Mouse (Mus musculus) hindbrain, embryonic 11.5 days (tissue): Measurements from ENCODE around the gene Gng7. TPM values are rescaled to one million over a fixed set of nuclear protein-coding genes. Genes with fewer than 3 reads are reported as not detected.

Experiments
- ATAC-seq: fragments of 200-750 bp; cut with Nextera tagmentation; 2 replicates; pipeline ENCODE4 v1.8.0; 2017; ENCODE audit warnings: mild to moderate bottlenecking, moderate TSS enrichment, moderate library complexity; ENCODE audit not compliant: low FRiP score
- DNase-seq: peaks from one replicate; pipeline ENCODE4 v3.0.0-alpha.2; 2015; ENCODE audit warnings: low spot score
- H3K27ac ChIP-seq: fragments of 300-500 bp; sonication (generic); 2 replicates; pipeline ENCODE4 v1.5.1; 2014; ENCODE audit warnings: mild to moderate bottlenecking, low read depth, low read length
- H3K27me3 ChIP-seq: fragments of 300-500 bp; sonication (generic); 2 replicates; pipeline ENCODE4 v1.6.1; 2014; ENCODE audit warnings: mild to moderate bottlenecking, low read length, moderate library complexity, mixed read lengths; ENCODE audit not compliant: control insufficient read depth, insufficient read depth
- H3K36me3 ChIP-seq: fragments of 300-500 bp; sonication (generic); 2 replicates; pipeline ENCODE4 v1.6.1; 2014; ENCODE audit warnings: mild to moderate bottlenecking, low read length, moderate library complexity, mixed read lengths; ENCODE audit not compliant: control insufficient read depth, insufficient read depth
- H3K4me1 ChIP-seq: fragments of 300-500 bp; sonication (generic); replicated peaks from 2 replicates; pipeline ENCODE4 v1.6.1; 2014; ENCODE audit warnings: low read length, mixed read lengths; ENCODE audit not compliant: control insufficient read depth, insufficient read depth
- H3K4me2 ChIP-seq: fragments of 300-500 bp; sonication (generic); replicated peaks from 2 replicates; pipeline ENCODE4 v1.6.1; 2014; ENCODE audit warnings: mild to moderate bottlenecking, low read depth, low read length
- H3K4me3 ChIP-seq: fragments of 300-500 bp; sonication (generic); 2 replicates; pipeline ENCODE4 v1.5.1; 2014; ENCODE audit warnings: low read depth, low read length
- H3K9ac ChIP-seq: fragments of 300-500 bp; sonication (generic); 2 replicates; pipeline ENCODE4 v1.6.1; 2014; ENCODE audit warnings: low read depth, low read length
- H3K9me3 ChIP-seq: fragments of 300-500 bp; sonication (generic); 2 replicates; pipeline ENCODE4 v1.6.1; 2016; ENCODE audit warnings: low read length; ENCODE audit not compliant: control insufficient read depth
- WGBS: fragments of 180-500 bp; shearing (Covaris S2); extraction: QIAGEN DNeasy Blood & Tissue Kit; methylation state at CpG from one replicate; pipeline ENCODE4 v1.1.7; 2014; 5-methylcytosine and 5-hydroxymethylcytosine counted together
- polyA plus RNA-seq: library from polyadenylated mRNA; unstranded; fragments of >200 nt; fragmentation: Nextera tagmentation; extraction: Ambion mirVana; gene quantifications from 2 replicates; pipeline ENCODE4 v1.2.1, GENCODE M21; 2014

Gng7 gene
- polyA plus RNA-seq, 1 experiment from 2014 or later = 7.2 TPM

DNA sequence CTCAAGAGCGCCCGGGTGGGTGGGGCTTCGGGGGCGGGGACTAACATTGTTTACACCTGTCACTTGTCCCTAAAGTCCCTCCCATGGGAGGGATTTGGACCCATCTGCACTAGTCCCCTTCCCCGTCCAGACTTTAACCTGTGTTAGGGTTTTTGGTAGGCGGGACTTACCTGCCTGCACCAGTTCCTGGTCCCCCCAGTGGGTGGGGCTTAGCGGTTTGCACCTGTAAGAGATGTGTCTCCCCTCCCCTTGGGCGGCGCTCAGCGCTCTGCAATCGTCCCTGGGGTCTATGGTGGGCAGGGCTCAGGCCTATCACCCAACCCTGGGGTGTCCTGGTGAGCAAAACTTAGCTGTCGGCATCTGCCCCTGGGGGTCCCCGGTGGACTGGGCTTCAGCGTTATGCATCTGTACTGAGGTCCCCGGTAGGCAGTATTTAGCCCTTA, 97.4 kb downstream of the Gng7 start:
- WGBS = 3% methylated on average over 15 of the region's 15 CpGs
- Histone ChIP-seq H3K9me3 (no peaks in the 10 kb centered on the region), H3K4me2 (peak overlapping the region; percentile 94), H3K4me3 (peak overlapping the region; percentile 90), H3K27me3 (no peaks in the 10 kb centered on the region), H3K27ac (no peak overlapping the region), H3K4me1 (no peaks in the 10 kb centered on the region), H3K9ac (peak overlapping the region; percentile 91), H3K36me3 (no peaks in the 10 kb centered on the region; the same call in 1 of the 2 replicates)
- ATAC-seq (peak; percentile 57), DNase-seq (no peak)

DNA sequence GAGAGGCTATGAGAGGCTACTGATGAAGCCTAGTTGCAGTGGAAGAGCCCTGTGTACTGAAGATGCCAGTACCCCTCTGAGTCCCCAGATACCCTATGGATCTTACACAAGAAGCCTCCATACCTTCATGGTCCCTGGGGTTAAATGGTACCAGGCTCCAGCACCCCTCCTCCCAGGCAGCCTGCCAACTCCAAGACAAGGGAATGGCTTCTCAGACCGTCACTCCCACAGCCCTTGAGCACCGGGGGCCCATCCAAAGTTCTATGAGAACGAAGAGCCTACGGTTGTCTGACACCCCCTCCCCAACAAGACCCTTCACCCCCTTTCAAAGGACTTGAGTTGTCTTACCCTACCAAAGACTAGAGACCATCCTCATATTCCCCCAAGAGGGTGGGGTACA, 99.0 kb downstream of the Gng7 start:
- Histone ChIP-seq H3K36me3 (no peaks in the 10 kb centered on the region; the same call in 1 of the 2 replicates), H3K27ac (no peak overlapping the region), H3K4me3 (no peak overlapping the region), H3K9ac (no peak overlapping the region), H3K9me3 (no peaks in the 10 kb centered on the region), H3K4me2 (no peak overlapping the region), H3K4me1 (no peaks in the 10 kb centered on the region), H3K27me3 (no peaks in the 10 kb centered on the region)
- no peak for ATAC-seq
- WGBS = 98% methylated on average over 4 of the region's 4 CpGs
- DNase-seq = no peak

DNA sequence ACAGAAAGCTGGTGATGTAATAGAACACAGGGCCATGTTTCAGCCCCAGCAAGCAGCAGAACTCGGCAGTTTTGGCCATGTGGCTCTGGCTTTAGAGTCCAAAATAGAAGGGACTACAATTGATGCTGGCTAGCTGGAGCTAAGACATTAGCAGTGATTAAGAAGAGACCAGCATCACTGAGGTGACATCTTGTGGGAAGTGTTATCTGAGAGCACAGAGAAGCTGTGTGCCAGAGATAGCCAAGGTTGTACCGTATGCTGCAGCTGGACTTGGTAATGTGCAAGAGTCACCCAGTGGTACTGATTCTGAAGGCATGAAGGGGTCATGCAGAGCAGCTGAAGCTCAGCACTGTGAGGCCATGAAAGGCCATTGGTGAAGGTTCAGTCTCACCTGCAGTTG, 99.5 kb downstream of the Gng7 start:
- Histone ChIP-seq H3K9me3 (no peaks in the 10 kb centered on the region), H3K4me3 (no peak overlapping the region), H3K36me3 (no peaks in the 10 kb centered on the region; the same call in 1 of the 2 replicates), H3K4me2 (no peak overlapping the region), H3K27ac (no peak overlapping the region), H3K9ac (no peak overlapping the region), H3K4me1 (no peaks in the 10 kb centered on the region), H3K27me3 (no peaks in the 10 kb centered on the region)
- WGBS = 85% methylated on average over 2 of the region's 2 CpGs
- DNase-seq (no peak), ATAC-seq (no peak)

DNA sequence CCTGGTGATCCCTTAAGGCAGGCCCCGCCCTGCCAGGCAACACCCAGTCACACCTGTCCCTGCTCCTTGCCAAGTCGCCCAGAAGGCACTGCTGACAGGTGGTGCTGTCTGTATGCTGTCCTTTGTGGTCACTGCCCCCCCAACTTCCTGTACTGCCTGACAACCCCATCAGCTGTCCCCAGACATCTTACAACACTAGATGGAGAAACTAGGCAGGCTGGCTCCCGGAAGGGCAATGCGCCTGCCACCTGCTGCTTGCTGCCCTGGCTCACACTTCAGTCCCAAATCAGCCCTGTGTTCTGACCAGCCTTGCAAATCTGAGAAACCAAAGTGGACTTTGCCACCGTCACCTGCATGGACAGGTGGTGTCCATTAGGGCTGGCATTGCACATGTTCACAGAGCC, 100.5 kb downstream of the Gng7 start:
- Histone ChIP-seq H3K27me3 (no peaks in the 10 kb centered on the region), H3K36me3 (peaks cover 2% of the 10 kb centered on the region), H3K4me3 (no peak overlapping the region), H3K4me2 (no peak overlapping the region), H3K9me3 (no peaks in the 10 kb centered on the region), H3K27ac (no peak overlapping the region), H3K9ac (no peak overlapping the region), H3K4me1 (no peaks in the 10 kb centered on the region)
- DNase-seq (no peak), ATAC-seq (no peak)
- WGBS = 87% methylated on average over 5 of the region's 5 CpGs

DNA sequence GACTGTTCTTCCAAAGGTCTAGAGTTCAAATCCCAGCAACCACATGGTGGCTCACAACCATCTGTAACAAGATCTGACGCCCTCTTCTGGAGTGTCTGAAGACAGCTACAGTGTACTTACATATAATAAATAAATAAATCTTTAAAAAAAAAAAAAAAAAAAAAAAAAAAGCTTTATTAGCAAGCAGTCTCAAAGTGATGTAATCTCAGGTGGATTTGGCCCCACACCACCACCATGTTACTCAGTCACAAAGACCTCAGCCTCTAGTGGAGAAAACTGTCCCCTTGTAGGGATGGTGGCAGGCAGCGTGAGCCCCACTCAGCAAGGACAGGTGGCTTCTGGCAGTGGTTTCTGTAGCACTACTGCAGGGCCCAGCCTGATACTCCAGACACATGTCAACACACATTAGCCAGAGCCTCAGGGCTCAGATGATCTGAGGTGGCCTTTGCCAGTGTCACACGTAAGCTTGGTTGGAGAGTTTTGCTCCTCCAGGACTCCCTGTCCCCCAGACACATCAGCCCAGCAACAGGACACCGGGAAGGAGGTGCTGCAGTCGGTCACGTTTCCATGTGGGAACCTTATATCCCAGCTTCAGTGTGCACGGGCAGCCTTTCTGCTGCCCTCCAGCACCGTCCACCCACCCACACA, 101.3 kb downstream of the Gng7 start:
- no peak overlapping the region for H3K4me2 ChIP-seq
- H3K9me3 ChIP-seq = no peaks in the 10 kb centered on the region
- 94% methylated on average over 7 of the region's 8 CpGs for WGBS
- no peak overlapping the region for H3K9ac ChIP-seq
- DNase-seq (no peak), ATAC-seq (no peak)
- no peaks in the 10 kb centered on the region for H3K27me3 ChIP-seq
- no peak overlapping the region for H3K27ac ChIP-seq
- H3K4me1 ChIP-seq = no peaks in the 10 kb centered on the region
- peaks cover 2% of the 10 kb centered on the region for H3K36me3 ChIP-seq
- no peak overlapping the region for H3K4me3 ChIP-seq

DNA sequence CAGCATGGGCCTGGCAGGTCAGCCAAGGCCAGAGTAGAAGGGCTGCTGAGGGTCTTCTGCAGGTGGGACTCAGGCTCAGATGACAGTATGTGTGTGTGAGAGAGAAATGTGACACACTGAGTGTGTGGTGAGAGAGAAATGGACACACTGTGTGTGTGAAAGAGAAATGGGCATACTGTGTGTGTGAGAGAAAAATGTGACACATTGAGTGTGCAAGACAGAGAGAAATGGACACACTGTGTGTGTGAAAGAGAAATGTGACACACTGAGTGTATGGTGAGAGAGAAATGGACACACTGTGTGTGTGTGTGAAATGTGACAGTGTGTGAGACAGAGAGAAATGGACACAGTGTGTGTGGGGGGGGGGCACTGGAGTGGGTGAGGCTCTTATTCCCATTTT, 102.9 kb downstream of the Gng7 start:
- no peak overlapping the region for H3K27ac ChIP-seq
- no peaks in the 10 kb centered on the region for H3K27me3 ChIP-seq
- DNase-seq = no peak
- no peak overlapping the region for H3K4me3 ChIP-seq
- H3K36me3 ChIP-seq = peaks cover 11% of the 10 kb centered on the region
- no peak overlapping the region for H3K9ac ChIP-seq
- H3K4me2 ChIP-seq = no peak overlapping the region
- ATAC-seq = no peak
- H3K9me3 ChIP-seq = no peaks in the 10 kb centered on the region
- no peaks in the 10 kb centered on the region for H3K4me1 ChIP-seq

DNA sequence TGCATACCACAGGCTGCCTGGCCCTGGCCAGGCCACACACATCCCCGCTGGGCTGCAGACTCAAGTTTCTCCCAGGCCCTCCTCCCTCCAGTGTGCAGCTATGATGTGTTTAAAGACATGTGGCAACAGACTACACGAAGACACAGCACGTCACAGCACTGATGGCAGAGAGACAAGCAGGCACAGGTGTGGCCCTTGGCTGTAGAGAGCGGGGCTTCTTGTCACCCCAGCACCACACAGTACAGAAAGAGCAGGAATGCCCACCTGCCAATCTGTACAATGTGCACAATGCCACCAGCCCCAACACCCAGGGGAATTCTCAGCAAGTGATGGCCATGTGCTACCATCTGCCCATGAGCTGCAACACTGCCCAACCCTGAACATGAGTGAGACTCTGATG, 103.4 kb downstream of the Gng7 start:
- ATAC-seq (no peak), DNase-seq (no peak)
- Histone ChIP-seq H3K9ac (no peak overlapping the region), H3K36me3 (peaks cover 11% of the 10 kb centered on the region), H3K4me3 (no peak overlapping the region), H3K27me3 (no peaks in the 10 kb centered on the region), H3K4me1 (no peaks in the 10 kb centered on the region), H3K4me2 (no peak overlapping the region), H3K9me3 (no peaks in the 10 kb centered on the region), H3K27ac (no peak overlapping the region)
- WGBS = 89% methylated on average over 4 of the region's 4 CpGs

DNA sequence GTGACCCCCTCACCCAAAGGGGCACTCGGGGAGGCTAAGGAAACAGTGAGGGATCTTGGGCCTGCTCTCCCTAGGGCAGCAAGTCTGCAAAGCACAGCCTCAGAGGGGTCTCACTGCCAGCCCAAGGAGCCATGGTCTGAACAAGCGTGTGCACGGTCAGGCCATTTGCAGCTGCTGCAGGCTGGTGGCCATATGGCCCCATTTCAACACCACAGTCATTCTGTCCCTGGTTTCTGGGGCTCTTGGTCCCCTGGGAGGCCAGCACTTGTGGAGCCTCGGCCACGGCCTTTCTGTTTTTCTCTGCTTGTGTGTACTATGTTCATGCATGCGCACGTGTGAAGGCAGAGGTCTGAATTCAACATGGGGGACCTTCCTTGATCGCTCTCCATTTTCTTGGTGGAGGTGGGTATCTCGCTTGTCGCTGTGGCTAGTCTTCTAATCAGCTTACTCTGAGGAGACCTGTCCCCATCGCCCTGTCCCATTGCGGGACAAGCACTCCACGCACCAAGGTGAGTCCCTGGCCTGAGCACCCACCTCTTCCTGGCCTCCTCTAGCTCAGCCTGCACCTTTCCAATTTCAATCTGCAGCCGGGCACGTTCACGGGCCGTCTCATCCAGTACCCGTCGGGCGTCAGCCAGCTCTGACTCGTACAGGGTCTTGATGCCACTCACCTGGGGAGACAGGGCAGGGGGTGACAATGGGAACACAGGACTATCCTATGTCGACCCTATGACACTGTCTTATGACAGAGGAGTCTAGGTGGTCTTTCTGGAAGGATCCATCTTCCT, 105.2 kb downstream of the Gng7 start:
- Histone ChIP-seq H3K4me1 (no peaks in the 10 kb centered on the region), H3K9ac (no peak overlapping the region), H3K27ac (no peak overlapping the region), H3K36me3 (peaks cover 15% of the 10 kb centered on the region), H3K4me3 (no peak overlapping the region), H3K4me2 (no peak overlapping the region), H3K27me3 (no peaks in the 10 kb centered on the region), H3K9me3 (no peaks in the 10 kb centered on the region)
- DNase-seq (no peak), ATAC-seq (no peak)
- WGBS = 95% methylated on average over 22 of the region's 22 CpGs

DNA sequence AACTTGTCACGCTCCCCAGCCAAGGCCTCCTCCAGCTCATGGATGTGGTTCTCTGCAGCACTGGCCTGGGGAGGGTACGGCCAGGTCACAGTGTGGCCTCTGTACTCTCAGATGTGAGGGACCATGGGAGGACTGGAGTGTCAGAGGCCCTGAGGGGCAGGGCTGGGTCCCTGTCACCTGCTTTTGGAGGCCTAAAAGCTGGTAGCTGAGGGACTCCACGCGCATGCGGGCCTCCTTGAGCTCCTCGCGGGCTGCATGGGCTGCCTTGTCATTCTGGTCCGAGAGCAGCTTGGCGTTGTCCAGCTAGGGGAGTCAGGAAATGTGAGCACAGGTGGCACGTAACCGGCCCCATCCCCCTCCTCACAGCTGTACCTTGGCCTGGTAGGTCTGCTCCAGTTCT, 110.0 kb downstream of the Gng7 start:
- no peak overlapping the region for H3K4me2 ChIP-seq
- DNase-seq (no peak), ATAC-seq (no peak)
- no peak overlapping the region for H3K9ac ChIP-seq
- H3K27me3 ChIP-seq = no peaks in the 10 kb centered on the region
- WGBS = 94% methylated on average over 11 of the region's 11 CpGs
- H3K36me3 ChIP-seq = peaks cover 22% of the 10 kb centered on the region; the same call in 1 of the 2 replicates
- H3K9me3 ChIP-seq = no peaks in the 10 kb centered on the region
- peaks cover 3% of the 10 kb centered on the region for H3K4me1 ChIP-seq
- H3K4me3 ChIP-seq = no peak overlapping the region
- H3K27ac ChIP-seq = no peak overlapping the region
